Mouse (Mus musculus) cerebellum, adult 9-11 months (tissue): Measurements from ENCODE around the gene Cul9.

Source experiments
- DNase-seq: peaks from one replicate; pipeline ENCODE4 v3.0.0; 2022

The Cul9 gene

DNA sequence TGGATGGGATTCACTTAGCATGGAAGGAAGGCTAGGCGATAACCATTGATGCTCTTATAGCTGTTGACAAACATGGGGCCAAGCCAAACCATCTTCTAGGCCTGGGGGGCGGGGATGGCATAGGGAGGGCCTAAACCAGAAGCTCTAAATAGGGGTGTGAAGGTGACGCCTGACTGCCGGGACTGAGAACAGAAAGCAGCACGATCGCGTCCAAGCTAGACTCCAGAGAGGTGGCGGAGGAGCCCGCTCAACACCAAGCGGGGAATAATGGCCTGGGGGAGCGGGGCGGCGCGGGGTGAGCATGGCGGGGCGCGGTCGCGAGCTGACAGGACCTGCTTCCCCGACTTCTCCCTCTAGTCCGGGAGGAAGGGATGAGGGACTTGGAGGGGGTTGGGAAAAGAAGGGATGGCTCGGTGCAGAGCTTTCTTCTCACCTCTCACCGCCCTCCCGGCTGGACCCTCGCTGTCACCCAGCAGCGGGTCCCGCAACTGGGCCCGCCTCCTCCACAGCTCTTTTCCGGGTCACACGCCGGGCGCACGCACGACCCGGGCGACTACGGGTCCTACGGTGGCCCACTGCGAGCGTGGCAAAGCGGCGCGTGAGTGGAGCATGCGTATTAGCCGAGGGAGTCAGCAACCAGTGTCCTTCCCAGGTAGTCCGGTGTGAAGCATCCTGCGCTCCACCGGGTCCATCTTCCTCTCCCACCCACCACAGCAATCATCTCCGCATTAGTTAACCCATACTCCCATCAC is at the start of gene Cul9:
Cul9 (minus strand) TSS at position 576 of the 752 bp plus-strand sequence.
- DNase-seq: peak; percentile 94

- no peak for DNase-seq
Observed at GRCm38 (mm10) chr17:46595336-46595735, 49.1 kb upstream of the Cul9 start.

- DNase-seq: no peak
Observed at GRCm38 (mm10) chr17:46594606-46595005, 48.4 kb upstream of the Cul9 start.

DNA sequence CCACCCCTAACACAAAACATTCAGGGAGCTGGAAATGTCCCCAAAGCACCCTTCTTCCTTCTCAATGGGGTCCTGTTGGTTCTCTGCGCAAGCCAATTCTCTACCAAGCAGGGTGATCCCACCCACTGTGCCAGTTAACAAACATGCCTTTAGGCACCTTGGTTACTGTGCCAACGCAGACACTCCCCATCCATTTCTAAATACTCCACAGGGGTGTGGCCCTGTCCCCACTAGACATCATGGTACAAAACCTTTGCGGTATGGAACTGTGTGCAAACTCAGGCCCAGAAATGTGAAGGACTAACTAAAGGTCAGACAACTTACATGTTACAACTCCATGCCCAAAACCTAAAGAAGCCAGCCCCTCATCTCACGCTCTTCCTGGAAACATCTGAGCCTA is 46.9 kb upstream of the Cul9 start:
- no peak for DNase-seq

DNA sequence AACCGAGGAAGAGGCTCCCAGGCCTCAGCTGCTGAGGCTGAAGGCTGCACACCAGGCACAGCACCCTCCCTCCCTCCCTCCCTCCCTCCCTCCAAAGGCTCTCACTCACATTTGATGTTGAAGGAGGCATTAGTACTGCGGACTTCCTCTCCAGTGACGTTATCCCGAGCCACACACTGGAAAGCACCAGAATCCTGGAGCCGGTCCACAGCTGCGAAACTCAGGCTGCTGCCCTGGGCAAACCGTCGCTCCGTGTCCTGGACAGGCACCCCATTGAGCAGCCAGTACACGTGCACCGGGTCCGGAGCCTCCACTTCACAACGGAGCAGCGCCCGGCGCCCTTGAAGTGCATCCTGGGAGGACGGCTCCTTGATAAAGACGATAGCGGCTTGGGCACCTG is 45.2 kb upstream of the Cul9 start:
- DNase-seq: no peak

DNA sequence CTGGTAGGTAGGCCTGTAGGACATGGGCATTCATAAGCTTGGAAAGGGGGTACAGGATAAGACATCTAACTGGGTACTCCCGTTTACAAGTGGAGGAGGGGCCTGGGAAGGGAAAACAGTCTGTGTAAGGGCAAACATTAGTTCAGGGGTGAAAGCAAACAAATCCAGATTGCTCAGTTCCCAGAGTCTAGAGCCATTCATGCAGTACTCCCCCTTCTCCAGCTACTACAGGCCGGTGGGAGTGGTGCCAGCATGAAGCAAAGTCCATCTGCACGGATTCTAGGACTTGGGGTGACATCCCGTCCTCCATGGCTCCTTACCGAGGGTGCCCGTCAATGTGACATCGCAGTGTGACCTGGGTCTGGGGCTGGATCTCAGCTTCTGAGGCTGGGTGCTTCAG is 44.3 kb upstream of the Cul9 start:
- DNase-seq: no peak

GRCm38 (mm10) chr17:46589635-46590314 is 43.6 kb upstream of the Cul9 start:
- DNase-seq: peak; percentile 62

GRCm38 (mm10) chr17:46588913-46589312 is 42.7 kb upstream of the Cul9 start:
- no peak for DNase-seq

DNA sequence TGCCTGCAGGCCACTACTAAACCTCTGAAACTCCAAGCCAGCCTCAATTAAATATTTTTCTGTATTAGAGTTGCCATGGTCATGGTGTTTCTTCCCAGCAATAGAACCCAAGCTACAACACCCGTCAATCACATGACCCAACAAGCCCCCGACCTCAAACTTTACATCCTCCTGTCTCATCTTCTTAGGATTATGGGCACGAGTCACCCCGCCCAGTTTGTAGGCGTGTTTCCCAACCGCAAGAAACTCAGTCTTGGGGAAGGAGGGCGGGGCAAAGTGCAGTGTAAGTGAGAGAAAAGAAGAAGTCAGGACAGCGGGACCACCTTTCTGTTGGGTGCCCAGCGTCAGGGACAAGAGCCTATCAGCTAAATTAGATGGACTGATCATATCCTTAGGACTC is 42.0 kb upstream of the Cul9 start:
- DNase-seq: no peak

- no peak for DNase-seq
Observed at GRCm38 (mm10) chr17:46586327-46586726, 40.1 kb upstream of the Cul9 start.

DNA sequence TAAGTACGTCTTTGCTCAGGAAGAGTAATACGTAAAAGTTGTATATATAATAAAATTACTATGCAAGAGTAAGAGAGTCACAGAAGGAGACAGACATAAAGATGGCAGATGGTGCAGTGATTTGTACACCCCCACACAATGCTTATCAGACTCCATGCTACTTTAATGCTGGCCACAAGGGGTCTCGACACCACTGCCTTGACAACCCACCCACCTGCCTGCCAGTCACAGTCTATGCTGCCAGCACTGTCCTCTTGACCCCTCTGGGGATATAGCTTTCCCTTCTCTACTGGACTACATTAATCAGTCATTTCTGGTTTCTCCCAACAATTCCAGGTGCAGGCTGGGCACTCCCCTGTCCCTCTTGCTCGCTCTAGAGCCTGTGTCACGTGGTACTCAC is 32.5 kb upstream of the Cul9 start:
- no peak for DNase-seq

- no peak for DNase-seq
Observed at GRCm38 (mm10) chr17:46576070-46576469, 29.9 kb upstream of the Cul9 start.

DNA sequence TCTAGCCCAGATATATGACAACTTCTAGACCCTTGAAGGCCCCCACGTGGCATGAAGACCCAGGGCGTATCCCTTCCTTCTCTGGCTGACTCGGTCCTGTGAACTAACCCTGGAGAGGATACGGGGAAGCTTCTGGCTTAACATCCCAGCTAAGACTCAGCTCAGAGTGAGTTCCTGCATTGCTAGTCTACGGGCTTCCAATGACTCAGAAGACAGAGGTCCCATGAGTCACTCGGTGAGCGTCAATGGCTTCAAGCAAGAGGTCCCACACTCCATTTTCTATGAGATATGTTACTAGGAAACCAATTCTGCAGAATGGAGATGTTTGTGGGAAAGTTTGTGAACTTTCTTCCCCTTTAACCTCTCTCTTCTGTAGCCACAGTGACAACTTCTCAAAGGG is 28.3 kb upstream of the Cul9 start:
- no peak for DNase-seq

- no peak for DNase-seq
Observed at GRCm38 (mm10) chr17:46571005-46571404, 24.8 kb upstream of the Cul9 start.

DNA sequence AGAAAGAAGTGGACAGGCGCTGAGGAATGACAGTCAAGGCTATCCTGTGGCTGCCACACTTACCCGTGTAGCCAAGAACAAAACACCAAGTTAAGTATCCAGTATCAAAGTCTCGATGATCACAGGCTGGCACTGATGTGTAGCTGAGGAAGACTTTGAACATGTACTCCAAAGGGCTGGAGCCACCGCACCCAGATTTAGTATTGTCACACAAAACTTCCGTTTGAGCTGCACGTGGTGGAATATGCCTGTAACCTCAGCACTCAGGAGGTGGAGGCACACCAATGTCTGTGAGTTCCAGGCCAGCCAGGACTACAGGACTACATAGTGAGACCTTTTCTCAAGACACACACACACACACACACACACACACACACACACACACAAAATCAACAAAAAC is 13.0 kb upstream of the Cul9 start:
- no peak for DNase-seq

DNA sequence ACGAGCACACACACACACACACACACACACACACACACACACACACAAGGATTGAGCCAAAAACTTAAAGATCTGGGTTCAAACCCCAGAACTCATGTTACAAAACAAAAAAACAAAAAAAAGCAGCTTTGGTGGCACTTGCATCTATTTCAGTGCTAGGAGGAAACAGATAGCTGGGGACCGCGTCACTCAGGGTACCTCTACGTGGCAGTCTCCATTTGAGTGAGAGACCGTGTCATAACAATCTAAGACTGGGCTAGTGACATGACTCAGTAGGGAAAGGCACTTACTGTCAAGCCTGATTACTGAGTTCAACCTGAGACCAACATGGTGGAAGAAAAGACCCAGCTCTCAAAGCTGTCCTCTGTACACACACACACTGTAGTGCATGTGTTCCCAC is 12.0 kb upstream of the Cul9 start:
- DNase-seq: no peak

GRCm38 (mm10) chr17:46557321-46557720 is 11.1 kb upstream of the Cul9 start:
- peak; percentile 44 for DNase-seq

DNA sequence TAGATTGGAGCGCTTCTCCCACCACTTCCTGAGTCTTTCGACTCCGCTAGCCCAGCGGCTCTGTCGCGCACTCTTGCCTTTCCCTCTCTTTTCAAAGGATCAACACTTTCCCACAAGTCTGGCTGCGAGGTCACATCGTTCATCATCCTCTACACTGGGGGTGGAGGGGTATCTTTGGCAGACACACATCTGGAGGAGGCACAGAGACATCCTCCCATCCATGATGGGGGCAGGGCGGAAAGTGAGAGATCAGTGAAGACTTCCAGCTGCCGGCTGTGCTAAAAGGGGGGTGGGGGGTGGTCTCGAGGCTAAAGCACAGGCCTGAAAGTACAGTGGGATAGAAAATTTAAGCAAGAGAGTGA is 10.4 kb upstream of the Cul9 start:
- DNase-seq: peak; percentile 79

GRCm38 (mm10) chr17:46555673-46556583 is 9.7 kb upstream of the Cul9 start, which contains the start of gene Srf:
TSS of gene Srf (minus strand) at chr17:46556175.
- peak; percentile 98 for DNase-seq

DNA sequence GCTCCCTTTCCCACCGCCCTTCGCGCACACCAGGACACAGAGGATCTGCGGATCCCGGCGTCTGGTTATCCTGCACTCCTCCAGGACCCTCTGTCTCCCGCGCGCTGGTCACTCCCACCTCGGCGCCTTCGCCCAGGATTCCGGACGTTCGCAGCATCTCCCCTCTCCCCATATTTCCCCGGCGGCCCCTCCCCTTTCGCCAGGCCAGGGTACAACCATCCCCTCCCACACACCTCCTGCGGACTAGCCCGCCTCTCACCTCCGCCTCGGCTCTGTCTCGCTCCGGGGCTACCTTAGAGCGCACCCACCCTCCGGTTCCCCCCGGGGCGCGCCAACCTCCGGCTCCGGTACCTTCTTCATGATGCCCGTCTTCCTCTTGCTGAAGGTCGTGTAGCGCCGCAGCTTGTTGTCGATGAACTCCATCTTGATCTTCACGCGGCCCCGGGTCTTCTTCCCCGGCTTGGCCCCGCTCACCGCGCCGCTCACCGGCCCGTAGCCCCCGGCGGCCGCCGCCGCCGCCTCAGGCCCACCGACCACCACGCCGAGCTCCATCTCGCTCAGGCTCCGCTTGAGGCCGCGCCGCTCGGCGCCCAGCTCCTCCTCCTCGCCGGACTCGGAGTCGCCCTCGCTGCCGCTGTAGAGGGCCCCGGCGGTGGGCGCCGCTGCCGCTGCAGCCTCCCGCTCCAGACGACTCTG is 8.9 kb upstream of the Cul9 start:
- DNase-seq: peak; percentile 71

DNA sequence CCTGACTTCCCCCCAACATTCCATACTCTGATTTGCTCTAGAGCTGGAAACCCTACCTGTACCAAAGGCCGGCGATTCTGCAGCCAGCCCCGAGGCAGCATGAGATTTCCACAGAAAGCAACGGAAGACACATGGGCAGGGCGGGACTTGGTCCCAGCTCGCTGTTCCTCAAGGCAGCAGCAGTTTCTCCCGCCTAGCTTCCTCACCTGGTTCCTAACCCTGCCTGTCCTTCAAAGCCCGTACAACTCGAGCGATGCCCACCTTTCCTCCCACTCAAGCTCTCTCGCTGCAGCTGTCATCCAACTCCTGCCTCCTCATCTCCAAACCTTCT is 8.4 kb upstream of the Cul9 start:
- DNase-seq: no peak

- peak; percentile 38 for DNase-seq
Observed at GRCm38 (mm10) chr17:46553926-46554325, 7.7 kb upstream of the Cul9 start.

DNA sequence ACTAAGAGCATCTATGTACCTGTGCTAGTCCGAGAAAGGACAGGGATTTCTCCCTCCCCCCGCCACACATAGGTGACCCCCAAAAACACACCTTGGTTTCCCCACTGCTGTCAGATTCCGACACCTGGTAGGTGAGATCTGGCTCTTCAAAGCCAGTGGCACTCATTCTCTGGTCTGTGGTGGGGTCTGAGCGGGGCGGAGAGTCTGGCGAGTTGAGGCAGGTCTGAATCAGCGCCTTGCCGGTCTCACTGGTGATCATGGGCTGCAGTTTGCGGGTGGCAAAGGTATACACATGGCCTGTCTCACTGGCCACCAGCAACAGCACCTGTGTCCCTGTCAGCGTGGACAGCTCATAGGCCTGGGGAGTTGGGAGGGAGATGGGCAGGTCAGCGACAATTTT is 7.3 kb upstream of the Cul9 start:
- peak; percentile 60 for DNase-seq
